Mouse (Mus musculus): Measurements from ENCODE around the gene Cnn2.

DNA sequence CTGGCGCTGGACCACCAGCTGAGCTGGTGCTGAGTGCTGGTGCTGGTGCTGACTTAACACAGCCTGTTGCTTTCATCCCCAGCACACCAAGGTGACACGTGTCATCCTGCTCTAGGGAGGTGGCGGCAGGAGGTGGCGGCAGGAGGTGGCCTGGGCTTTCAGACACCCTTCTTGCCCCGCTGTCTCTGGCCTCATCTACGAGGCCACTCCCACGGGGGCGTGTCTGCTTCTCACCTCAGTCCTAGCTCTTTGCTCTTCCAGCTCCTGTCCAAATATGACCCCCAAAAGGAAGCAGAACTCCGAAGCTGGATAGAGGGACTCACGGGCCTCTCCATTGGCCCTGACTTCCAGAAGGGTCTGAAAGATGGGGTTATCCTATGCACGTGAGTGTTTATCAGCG lies 2.7 kb downstream of the Cnn2 start:
- TF ChIP-seq CTCF (conservative IDR thresholded peaks at IDR 0.05; ENCODE audit: insufficient read depth, insufficient read length, low read depth, low read length), result no peak
- TF ChIP-seq POLR2A (IDR thresholded peaks at IDR 0.05; ENCODE audit: low read depth, low read length), result no peak

Data from kidney, adult 2 months (tissue).